Mouse (Mus musculus): ENCODE measurements around the gene Fhl4. TPM values are rescaled to one million over a fixed set of nuclear protein-coding genes. Genes with fewer than 3 reads are reported as not detected.
A peak's percentile ranks its signal among the peaks of the same experiment; 100 is the strongest.

Fhl4 gene
- polyA plus RNA-seq, 1 experiment from 2014 or later, result 0.95 TPM

- H3K27me3 ChIP-seq, result no peaks in the 10 kb centered on the region
- H3K27ac ChIP-seq, result peak overlapping the region; percentile 88
- H3K4me2 ChIP-seq, result peak overlapping the region; percentile 85
- no peaks in the 10 kb centered on the region for H3K9me3 ChIP-seq
- peak overlapping the region; percentile 97 for H3K4me3 ChIP-seq (replicated peaks)
- 0 out of 2 replicates have a peak, but pooled peaks cover 3% of the 10 kb centered on the region for H3K36me3 ChIP-seq
- H3K4me1 ChIP-seq (replicated peaks), result peaks cover 18% of the 10 kb centered on the region
- 2% methylated on average over 10 of the region's 10 CpGs for WGBS
- H3K9ac ChIP-seq (replicated peaks), result peak overlapping the region; percentile 80
- ATAC-seq (ENCODE audit: insufficient number of reproducible peaks, insufficient read depth, low FRiP score, low TSS enrichment, low read depth), result peak; percentile 13; the same call in 1 of the 2 replicates
These were observed 454 bp downstream of the Fhl4 start for GRCm38 (mm10) chr10:85101841-85102240.

GRCm38 (mm10) chr10:85071605-85072152 lies 30.6 kb downstream of the Fhl4 start:
- no peak overlapping the region for H3K4me2 ChIP-seq
- no peaks in the 10 kb centered on the region for H3K4me1 ChIP-seq (replicated peaks)
- 67% methylated on average over 4 of the region's 4 CpGs for WGBS
- no peak overlapping the region for H3K9ac ChIP-seq (replicated peaks)
- H3K4me3 ChIP-seq (replicated peaks), result no peak overlapping the region
- no peak for ATAC-seq (ENCODE audit: insufficient number of reproducible peaks, insufficient read depth, low FRiP score, low TSS enrichment, low read depth)
- no peaks in the 10 kb centered on the region for H3K36me3 ChIP-seq
- no peaks in the 10 kb centered on the region for H3K27me3 ChIP-seq
- no peaks in the 10 kb centered on the region for H3K9me3 ChIP-seq
- H3K27ac ChIP-seq, result no peak overlapping the region

- Histone ChIP-seq H3K4me1 (replicated peaks) (no peaks in the 10 kb centered on the region), H3K36me3 (no peaks in the 10 kb centered on the region), H3K9me3 (no peaks in the 10 kb centered on the region), H3K4me2 (no peak overlapping the region), H3K4me3 (replicated peaks) (no peak overlapping the region), H3K27ac (no peak overlapping the region), H3K9ac (replicated peaks) (no peak overlapping the region), H3K27me3 (0 out of 2 replicates have a peak, but pooled peaks cover 3% of the 10 kb centered on the region)
- no peak for ATAC-seq (ENCODE audit: insufficient number of reproducible peaks, insufficient read depth, low FRiP score, low TSS enrichment, low read depth)
- WGBS, result 91% methylated on average over 2 of the region's 2 CpGs
These were observed 47.4 kb downstream of the Fhl4 start for GRCm38 (mm10) chr10:85054876-85055275.

GRCm38 (mm10) chr10:85052451-85052850 lies 49.8 kb downstream of the Fhl4 start:
- Histone ChIP-seq H3K27ac (no peak overlapping the region), H3K9me3 (no peaks in the 10 kb centered on the region), H3K4me2 (no peak overlapping the region), H3K4me3 (replicated peaks) (no peak overlapping the region), H3K36me3 (no peaks in the 10 kb centered on the region), H3K9ac (replicated peaks) (no peak overlapping the region), H3K4me1 (replicated peaks) (no peaks in the 10 kb centered on the region), H3K27me3 (0 out of 2 replicates have a peak, but pooled peaks cover 3% of the 10 kb centered on the region)
- WGBS, result 17% methylated on average over 4 of the region's 4 CpGs
- ATAC-seq (ENCODE audit: insufficient number of reproducible peaks, insufficient read depth, low FRiP score, low TSS enrichment, low read depth), result no peak

- no peak for ATAC-seq (ENCODE audit: insufficient number of reproducible peaks, insufficient read depth, low FRiP score, low TSS enrichment, low read depth)
- H3K4me3 ChIP-seq (replicated peaks), result no peak overlapping the region
- no peak overlapping the region for H3K9ac ChIP-seq (replicated peaks)
- H3K27ac ChIP-seq, result no peak overlapping the region
- 49% methylated on average over 4 of the region's 4 CpGs for WGBS
- H3K4me1 ChIP-seq (replicated peaks), result no peaks in the 10 kb centered on the region
- no peaks in the 10 kb centered on the region for H3K9me3 ChIP-seq
- no peak overlapping the region for H3K4me2 ChIP-seq
- 0 out of 2 replicates have a peak, but pooled peaks cover 3% of the 10 kb centered on the region for H3K27me3 ChIP-seq
- H3K36me3 ChIP-seq, result no peaks in the 10 kb centered on the region
These were observed 51.6 kb downstream of the Fhl4 start for GRCm38 (mm10) chr10:85050668-85051208.

- Histone ChIP-seq H3K27ac (no peak overlapping the region), H3K4me1 (replicated peaks) (peaks cover 9% of the 10 kb centered on the region), H3K4me2 (no peak overlapping the region), H3K27me3 (peaks cover 5% of the 10 kb centered on the region; the same call in 1 of the 2 replicates), H3K4me3 (replicated peaks) (no peak overlapping the region), H3K9ac (replicated peaks) (no peak overlapping the region), H3K36me3 (no peaks in the 10 kb centered on the region), H3K9me3 (no peaks in the 10 kb centered on the region)
- 94% methylated on average over 8 of the region's 8 CpGs for WGBS
- no peak for ATAC-seq (ENCODE audit: insufficient number of reproducible peaks, insufficient read depth, low FRiP score, low TSS enrichment, low read depth)
These were observed 54.3 kb downstream of the Fhl4 start for GRCm38 (mm10) chr10:85048008-85048407.

- no peaks in the 10 kb centered on the region for H3K36me3 ChIP-seq
- H3K27me3 ChIP-seq, result peaks cover 2% of the 10 kb centered on the region; the same call in 1 of the 2 replicates
- no peak for ATAC-seq (ENCODE audit: insufficient number of reproducible peaks, insufficient read depth, low FRiP score, low TSS enrichment, low read depth)
- H3K4me3 ChIP-seq (replicated peaks), result no peak overlapping the region
- whole genome bisulfite sequencing, result 43% methylated on average over 5 of the region's 5 CpGs
- no peaks in the 10 kb centered on the region for H3K9me3 ChIP-seq
- no peak overlapping the region for H3K27ac ChIP-seq
- H3K4me1 ChIP-seq (replicated peaks), result peaks cover 9% of the 10 kb centered on the region
- H3K9ac ChIP-seq (replicated peaks), result no peak overlapping the region
- H3K4me2 ChIP-seq, result no peak overlapping the region
These were observed 55.7 kb downstream of the Fhl4 start for GRCm38 (mm10) chr10:85046585-85046984.

Other genes with a start within 250 kb of the Fhl4 start
- 30.3 and 34.4 TPM in 2 replicates for gene Ric8b, start 184.9 kb downstream of the Fhl4 start, polyA plus RNA-seq (2016; fragmentation: Nextera tagmentation; extraction: Ambion mirVana)
- gene Tmem263, start 132 bp upstream of the Fhl4 start, polyA plus RNA-seq (2016; fragmentation: Nextera tagmentation; extraction: Ambion mirVana), result 106 and 109 TPM in 2 replicates
- gene Mterf2, start 25.5 kb upstream of the Fhl4 start, polyA plus RNA-seq (2016; fragmentation: Nextera tagmentation; extraction: Ambion mirVana), result 25.1 and 25.6 TPM in 2 replicates
- 43.0 and 44.8 TPM in 2 replicates for gene Cry1, start 82.6 kb upstream of the Fhl4 start, polyA plus RNA-seq (2016; fragmentation: Nextera tagmentation; extraction: Ambion mirVana)

All from limb, embryonic 12.5 days (tissue).